ENCODE assay signal across 17 mouse cellular contexts in genomic region chr17:56536192-56536591, GRCm38 (mm10). TPM values are rescaled to one million over a fixed set of nuclear protein-coding genes. Genes with fewer than 3 reads are reported as not detected.
DNase-seq lines count a peak whose midpoint lies in the region; ATAC-seq and TF ChIP-seq lines count a peak whose summit lies in the region.
"Had no signal": no experiment of that assay in that cellular context is flagged by ENCODE, and none has a peak within 500 bp of the region (broad histone marks: within the 10 kb centered on the region; RNA-seq: fewer than 3 reads in every experiment).

No protein-coding gene starts in this region.

- no peaks in the 10 kb centered on the region for H3K36me3 ChIP-seq in intestine, embryonic 14.5 days (ENCODE audit: control insufficient read depth, insufficient read depth, low read length)
- no peaks in the 10 kb centered on the region for H3K36me3 ChIP-seq in intestine, postnatal 0 days (ENCODE audit: control insufficient read depth, insufficient read depth)
- no peaks in the 10 kb centered on the region for H3K36me3 ChIP-seq in embryonic facial prominence, embryonic 10.5 days (replicated peaks)
- no peaks in the 10 kb centered on the region for H3K36me3 ChIP-seq in hindbrain, embryonic 13.5 days
- H3K36me3 ChIP-seq in midbrain, postnatal 0 days (ENCODE audit: insufficient read depth, low read length), result no peaks in the 10 kb centered on the region

- no peak overlapping the region for H3K4me2 ChIP-seq in intestine, embryonic 14.5 days (ENCODE audit: low read length)
- H3K4me2 ChIP-seq in intestine, postnatal 0 days (replicated peaks; ENCODE audit: low read depth), result no peak overlapping the region
- no peak overlapping the region for H3K4me2 ChIP-seq in hindbrain, embryonic 13.5 days
- H3K4me2 ChIP-seq in midbrain, postnatal 0 days (ENCODE audit: low read depth, low read length, poor library complexity, severe bottlenecking), result no peak overlapping the region
- H3K4me2 ChIP-seq: lung, embryonic 14.5 days had no signal

- no peak for TF ChIP-seq CTCF in intestine, postnatal 0 days (IDR thresholded peaks at IDR 0.05; ENCODE audit: low read depth)
- no peak for TF ChIP-seq CTCF in midbrain, postnatal 0 days (IDR thresholded peaks at IDR 0.05)

- WGBS in intestine, embryonic 14.5 days, result 67% methylated on average over 14 of the region's 14 CpGs
- WGBS in intestine, postnatal 0 days, result 71% methylated on average over 14 of the region's 14 CpGs
- 70% methylated on average over 14 of the region's 14 CpGs for WGBS in embryonic facial prominence, embryonic 10.5 days
- WGBS in hindbrain, embryonic 13.5 days, result 36% methylated on average over 14 of the region's 14 CpGs
- 18% methylated on average over 14 of the region's 14 CpGs for WGBS in midbrain, postnatal 0 days

- H3K9ac ChIP-seq in intestine, embryonic 14.5 days (ENCODE audit: low read length), result no peak overlapping the region
- H3K9ac ChIP-seq in intestine, postnatal 0 days (ENCODE audit: low read depth, low read length), result no peak overlapping the region
- peak overlapping the region; percentile 21; the same call in 1 of the 2 replicates for H3K9ac ChIP-seq in hindbrain, embryonic 13.5 days
- H3K9ac ChIP-seq in midbrain, postnatal 0 days (replicated peaks; ENCODE audit: low read length, poor library complexity, severe bottlenecking), result no peak overlapping the region
- H3K9ac ChIP-seq: lung, embryonic 14.5 days had no signal

- H3K4me1 ChIP-seq in intestine, embryonic 14.5 days (replicated peaks; ENCODE audit: control insufficient read depth, insufficient read depth, low read length), result no peaks in the 10 kb centered on the region
- H3K4me1 ChIP-seq in intestine, postnatal 0 days (replicated peaks; ENCODE audit: control insufficient read depth, insufficient read depth, low read length), result no peaks in the 10 kb centered on the region
- H3K4me1 ChIP-seq in embryonic facial prominence, embryonic 10.5 days, result peaks cover 16% of the 10 kb centered on the region
- peaks cover 41% of the 10 kb centered on the region for H3K4me1 ChIP-seq in hindbrain, embryonic 13.5 days (replicated peaks)
- no peaks in the 10 kb centered on the region for H3K4me1 ChIP-seq in midbrain, postnatal 0 days (ENCODE audit: insufficient read depth, low read length)

- H3K9me3 ChIP-seq in intestine, embryonic 14.5 days (ENCODE audit: control insufficient read depth, low read length), result no peaks in the 10 kb centered on the region
- no peaks in the 10 kb centered on the region for H3K9me3 ChIP-seq in intestine, postnatal 0 days (ENCODE audit: control insufficient read depth)
- H3K9me3 ChIP-seq in embryonic facial prominence, embryonic 10.5 days, result no peaks in the 10 kb centered on the region
- H3K9me3 ChIP-seq in hindbrain, embryonic 13.5 days, result no peaks in the 10 kb centered on the region
- no peaks in the 10 kb centered on the region for H3K9me3 ChIP-seq in midbrain, postnatal 0 days (ENCODE audit: low read length)

- peak; percentile 13 for DNase-seq in intestine, embryonic 14.5 days (ENCODE audit: low spot score)
- no peak for DNase-seq in embryonic facial prominence, embryonic 10.5 days (ENCODE audit: low spot score)
- peak; percentile 79 for DNase-seq in midbrain, postnatal 0 days (ENCODE audit: low spot score)
- DNase-seq in heart, adult 11 months, result no peak
- no peak for DNase-seq in left cerebral cortex, adult 11 months (ENCODE audit: low spot score)
- no peak for DNase-seq in urinary bladder, postnatal 4 days (ENCODE audit: low spot score in 2 of 2)
- DNase-seq: adrenal gland, postnatal 25 days; kidney, postnatal 25 days; lung, embryonic 14.5 days; right cerebral cortex, adult 18-20 months; thymus, postnatal 25 days had no signal

- H3K4me3 ChIP-seq in intestine, embryonic 14.5 days (ENCODE audit: low read depth, low read length), result no peak overlapping the region
- H3K4me3 ChIP-seq in intestine, postnatal 0 days (ENCODE audit: low read depth, low read length), result no peak overlapping the region
- H3K4me3 ChIP-seq in embryonic facial prominence, embryonic 10.5 days, result no peak overlapping the region
- H3K4me3 ChIP-seq in hindbrain, embryonic 13.5 days, result no peak overlapping the region
- no peak overlapping the region for H3K4me3 ChIP-seq in midbrain, postnatal 0 days (ENCODE audit: low read depth, low read length)

- H3K27ac ChIP-seq in intestine, embryonic 14.5 days (ENCODE audit: low read depth), result no peak overlapping the region
- no peak overlapping the region for H3K27ac ChIP-seq in intestine, postnatal 0 days (ENCODE audit: low read depth, low read length)
- 0 out of 2 replicates have a peak overlapping the region, but pooled peaks have one; percentile 6 for H3K27ac ChIP-seq in embryonic facial prominence, embryonic 10.5 days (replicated peaks)
- peak overlapping the region; percentile 71 for H3K27ac ChIP-seq in hindbrain, embryonic 13.5 days
- peak overlapping the region; percentile 44; the same call in 1 of the 2 replicates for H3K27ac ChIP-seq in midbrain, postnatal 0 days (ENCODE audit: low read depth, low read length)

- H3K27me3 ChIP-seq in intestine, embryonic 14.5 days (replicated peaks; ENCODE audit: control insufficient read depth, insufficient read depth, low read length), result no peaks in the 10 kb centered on the region
- H3K27me3 ChIP-seq in intestine, postnatal 0 days (replicated peaks; ENCODE audit: control insufficient read depth, insufficient read depth, low read length), result no peaks in the 10 kb centered on the region
- H3K27me3 ChIP-seq in embryonic facial prominence, embryonic 10.5 days (replicated peaks; ENCODE audit: low read depth, poor library complexity, severe bottlenecking), result no peaks in the 10 kb centered on the region; the same call in 1 of the 2 replicates
- H3K27me3 ChIP-seq in hindbrain, embryonic 13.5 days, result no peaks in the 10 kb centered on the region
- no peaks in the 10 kb centered on the region for H3K27me3 ChIP-seq in midbrain, postnatal 0 days (ENCODE audit: insufficient read depth, low read length)

- no peak for ATAC-seq in intestine, embryonic 14.5 days (replicated peaks; ENCODE audit: low FRiP score, low TSS enrichment, low read depth)
- ATAC-seq in intestine, postnatal 0 days, result no peak
- peak; percentile 63 for ATAC-seq in hindbrain, embryonic 13.5 days (ENCODE audit: low FRiP score)
- no peak for ATAC-seq in midbrain, postnatal 0 days (ENCODE audit: low FRiP score)

RNA-seq across cellular contexts. Expression of gene Gm20219, which starts 18.0 kb away (rescaled TPM):
- polyA plus RNA-seq in intestine, embryonic 14.5 days (2014; fragmentation: Nextera tagmentation; extraction: Ambion mirVana), result 2.2 and 2.8 TPM in 2 replicates
- not detected in 2 replicates for polyA plus RNA-seq in intestine, postnatal 0 days (2015; fragmentation: Nextera tagmentation; extraction: Ambion mirVana)
- 0.96 and 1.2 TPM in 2 replicates for polyA plus RNA-seq in embryonic facial prominence, embryonic 10.5 days (2016; fragmentation: Nextera tagmentation; extraction: Ambion mirVana)
- 1.2 and 1.8 TPM in 2 replicates for polyA plus RNA-seq in hindbrain, embryonic 13.5 days (2015; fragmentation: Nextera tagmentation; extraction: Ambion mirVana)
- total RNA-seq in midbrain, postnatal 0 days (2014; rRNA removed), result 0.22 TPM in 1 of 2 replicates, not detected in the other
- 0.26 and 0.56 TPM in 2 replicates for polyA plus RNA-seq in midbrain, postnatal 0 days (2015; fragmentation: Nextera tagmentation; extraction: Ambion mirVana)

RNA-seq across cellular contexts. Expression of gene Znrf4, which starts 24.0 kb away (rescaled TPM):
- not detected in 2 replicates for polyA plus RNA-seq in intestine, embryonic 14.5 days (2014; fragmentation: Nextera tagmentation; extraction: Ambion mirVana)
- polyA plus RNA-seq in intestine, postnatal 0 days (2015; fragmentation: Nextera tagmentation; extraction: Ambion mirVana), result not detected in 2 replicates
- not detected in 2 replicates for polyA plus RNA-seq in embryonic facial prominence, embryonic 10.5 days (2016; fragmentation: Nextera tagmentation; extraction: Ambion mirVana)
- not detected in 2 replicates for polyA plus RNA-seq in hindbrain, embryonic 13.5 days (2015; fragmentation: Nextera tagmentation; extraction: Ambion mirVana)
- not detected in 2 replicates for total RNA-seq in midbrain, postnatal 0 days (2014; rRNA removed)
- not detected in 2 replicates for polyA plus RNA-seq in midbrain, postnatal 0 days (2015; fragmentation: Nextera tagmentation; extraction: Ambion mirVana)
- total RNA-seq: adrenal gland, postnatal 25 days; granulocyte monocyte progenitor cell, adult 5-6 weeks; hematopoietic stem cell, adult 5-6 weeks; left cerebral cortex, postnatal 36 days had no signal
- polyA plus RNA-seq: cortical plate, adult 2 months; lung, embryonic 14.5 days had no signal

RNA-seq across cellular contexts. Expression of gene Safb2, which starts 48.2 kb away (rescaled TPM):
- 57.1 and 59.9 TPM in 2 replicates for polyA plus RNA-seq in intestine, embryonic 14.5 days (2014; fragmentation: Nextera tagmentation; extraction: Ambion mirVana)
- 22.3 and 31.3 TPM in 2 replicates for polyA plus RNA-seq in intestine, postnatal 0 days (2015; fragmentation: Nextera tagmentation; extraction: Ambion mirVana)
- 92.4 and 98.6 TPM in 2 replicates for polyA plus RNA-seq in embryonic facial prominence, embryonic 10.5 days (2016; fragmentation: Nextera tagmentation; extraction: Ambion mirVana)
- polyA plus RNA-seq in hindbrain, embryonic 13.5 days (2015; fragmentation: Nextera tagmentation; extraction: Ambion mirVana), result 76.1 and 76.2 TPM in 2 replicates
- total RNA-seq in midbrain, postnatal 0 days (2014; rRNA removed), result 30.7 and 45.2 TPM in 2 replicates
- 42.1 and 48.9 TPM in 2 replicates for polyA plus RNA-seq in midbrain, postnatal 0 days (2015; fragmentation: Nextera tagmentation; extraction: Ambion mirVana)

RNA-seq across cellular contexts. Expression of gene Safb, which starts 48.4 kb away (rescaled TPM):
- polyA plus RNA-seq in intestine, embryonic 14.5 days (2014; fragmentation: Nextera tagmentation; extraction: Ambion mirVana), result 73.3 and 81.8 TPM in 2 replicates
- polyA plus RNA-seq in intestine, postnatal 0 days (2015; fragmentation: Nextera tagmentation; extraction: Ambion mirVana), result 40.0 and 44.9 TPM in 2 replicates
- polyA plus RNA-seq in embryonic facial prominence, embryonic 10.5 days (2016; fragmentation: Nextera tagmentation; extraction: Ambion mirVana), result 158 and 162 TPM in 2 replicates
- polyA plus RNA-seq in hindbrain, embryonic 13.5 days (2015; fragmentation: Nextera tagmentation; extraction: Ambion mirVana), result 105 and 113 TPM in 2 replicates
- 56.1 and 56.4 TPM in 2 replicates for total RNA-seq in midbrain, postnatal 0 days (2014; rRNA removed)
- 79.1 and 95.9 TPM in 2 replicates for polyA plus RNA-seq in midbrain, postnatal 0 days (2015; fragmentation: Nextera tagmentation; extraction: Ambion mirVana)

RNA-seq across cellular contexts. Expression of gene Ptprs, which starts 59.9 kb away (rescaled TPM):
- 94.4 and 99.6 TPM in 2 replicates for polyA plus RNA-seq in intestine, embryonic 14.5 days (2014; fragmentation: Nextera tagmentation; extraction: Ambion mirVana)
- polyA plus RNA-seq in intestine, postnatal 0 days (2015; fragmentation: Nextera tagmentation; extraction: Ambion mirVana), result 15.2 and 15.7 TPM in 2 replicates
- polyA plus RNA-seq in embryonic facial prominence, embryonic 10.5 days (2016; fragmentation: Nextera tagmentation; extraction: Ambion mirVana), result 85.0 and 86.4 TPM in 2 replicates
- polyA plus RNA-seq in hindbrain, embryonic 13.5 days (2015; fragmentation: Nextera tagmentation; extraction: Ambion mirVana), result 273 TPM in 2 replicates
- 716 and 795 TPM in 2 replicates for total RNA-seq in midbrain, postnatal 0 days (2014; rRNA removed)
- 208 and 225 TPM in 2 replicates for polyA plus RNA-seq in midbrain, postnatal 0 days (2015; fragmentation: Nextera tagmentation; extraction: Ambion mirVana)

Comparison
In these comparisons a context has a peak if more than half of its experiments do, and no peak if none do; other contexts are left out.
1. DNase-seq: peak in intestine, embryonic 14.5 days (single experiment) and midbrain, postnatal 0 days (single experiment); none in embryonic facial prominence, embryonic 10.5 days (single experiment), heart, adult 11 months (single experiment), left cerebral cortex, adult 11 months (single experiment) and urinary bladder, postnatal 4 days (0 of 2).
2. H3K27ac ChIP-seq: peak in embryonic facial prominence, embryonic 10.5 days (single experiment), hindbrain, embryonic 13.5 days (single experiment) and midbrain, postnatal 0 days (single experiment); none in intestine, embryonic 14.5 days (single experiment) and intestine, postnatal 0 days (single experiment).